Mouse (Mus musculus): ENCODE results near the gene Cep290. TPM values are rescaled to one million over a fixed set of nuclear protein-coding genes. Genes with fewer than 3 reads are reported as not detected.

Gene Cep290
- 3.0 TPM for polyA plus RNA-seq (2017; shearing (Covaris generic))

GRCm38 (mm10) chr10:100487097-100487978 is at the start of gene Cep290, which contains the start of gene Tmtc3:
Gene Cep290 (plus strand): TSS chr10:100487558.
Gene Tmtc3 (minus strand): TSS chr10:100487350.

GRCm38 (mm10) chr10:100590323-100590722 is 103.0 kb downstream of the Cep290 start, which contains the start of the genes 4930430F08Rik and 1700017N19Rik:
Gene 4930430F08Rik (minus strand): TSS chr10:100590423.
Gene 1700017N19Rik (plus strand): TSS chr10:100590484.

Other genes with a start within 250 kb of the Cep290 start
- gene Gm4301, start 151.9 kb upstream of the Cep290 start, polyA plus RNA-seq (2017; shearing (Covaris generic)): 0.82 TPM
- gene Gm4302, start 146.7 kb upstream of the Cep290 start, polyA plus RNA-seq (2017; shearing (Covaris generic)): 0.61 TPM
- gene Gm4303, start 141.6 kb upstream of the Cep290 start, polyA plus RNA-seq (2017; shearing (Covaris generic)): not detected
- gene Gm4305, start 136.5 kb upstream of the Cep290 start, polyA plus RNA-seq (2017; shearing (Covaris generic)): not detected
- gene Gm4307, start 126.2 kb upstream of the Cep290 start, polyA plus RNA-seq (2017; shearing (Covaris generic)): not detected
- 0.82 TPM for gene Gm4312, start 105.0 kb upstream of the Cep290 start, polyA plus RNA-seq (2017; shearing (Covaris generic))
- gene Tmtc3, start 208 bp upstream of the Cep290 start, polyA plus RNA-seq (2017; shearing (Covaris generic)): 3.2 TPM
- 7.2 TPM for gene 4930430F08Rik, start 102.9 kb downstream of the Cep290 start, polyA plus RNA-seq (2017; shearing (Covaris generic))
- gene 1700017N19Rik, start 102.9 kb downstream of the Cep290 start, polyA plus RNA-seq (2017; shearing (Covaris generic)): 0.37 TPM

Measured in effector memory CD4-positive, alpha-beta T cell, adult 7 months (primary cell).